Mouse (Mus musculus) stomach, embryonic 16.5 days (tissue): ENCODE results near the gene Ylpm1. TPM values are rescaled to one million over a fixed set of nuclear protein-coding genes. Genes with fewer than 3 reads are reported as not detected.

Experiments used
- ATAC-seq: fragments of 200-750 bp; cut with Nextera tagmentation; 2 replicates; pipeline ENCODE4 v1.8.0; 2017; ENCODE audit warnings: moderate number of reproducible peaks, moderate TSS enrichment; ENCODE audit not compliant: insufficient read depth, low FRiP score
- H3K27ac ChIP-seq: fragments of 300-500 bp; sonication (generic); 2 replicates; pipeline ENCODE4 v1.5.1; 2014; ENCODE audit warnings: low read length
- H3K27me3 ChIP-seq: fragments of 300-500 bp; sonication (generic); 2 replicates; pipeline ENCODE4 v1.6.1; 2014; ENCODE audit warnings: low read length, control low read depth, mixed read lengths; ENCODE audit not compliant: control insufficient read depth, insufficient read depth
- H3K36me3 ChIP-seq: fragments of 300-500 bp; sonication (generic); 2 replicates; pipeline ENCODE4 v1.6.1; 2014; ENCODE audit warnings: low read length; ENCODE audit not compliant: control insufficient read depth, insufficient read depth
- H3K4me1 ChIP-seq: fragments of 300-500 bp; sonication (generic); 2 replicates; pipeline ENCODE4 v1.6.1; 2014; ENCODE audit warnings: low read length, control low read depth, mixed read lengths; ENCODE audit not compliant: control insufficient read depth, insufficient read depth
- H3K4me2 ChIP-seq: fragments of 300-500 bp; sonication (generic); 2 replicates; pipeline ENCODE4 v1.6.1; 2014; ENCODE audit warnings: low read depth, low read length, mixed read lengths
- H3K4me3 ChIP-seq: fragments of 300-500 bp; sonication (generic); replicated peaks from 2 replicates; pipeline ENCODE4 v1.5.1; 2014; ENCODE audit warnings: mild to moderate bottlenecking, low read length
- H3K9ac ChIP-seq: fragments of 300-500 bp; sonication (generic); 2 replicates; pipeline ENCODE4 v1.6.1; 2014; ENCODE audit warnings: low read length
- H3K9me3 ChIP-seq: fragments of 300-500 bp; sonication (generic); replicated peaks from 2 replicates; pipeline ENCODE4 v1.6.1; 2016; ENCODE audit warnings: low read length, control low read depth; ENCODE audit not compliant: control insufficient read depth
- WGBS: fragments of 180-500 bp; shearing (Covaris S2); extraction: QIAGEN DNeasy Blood & Tissue Kit; methylation state at CpG from one replicate; pipeline ENCODE4 v1.1.7; 2014; 5-methylcytosine and 5-hydroxymethylcytosine counted together
- polyA plus RNA-seq: library from polyadenylated mRNA; unstranded; fragments of >200 nt; fragmentation: Nextera tagmentation; extraction: Ambion mirVana; gene quantifications from 2 replicates; pipeline ENCODE4 v1.2.1, GENCODE M21; 2015

The Ylpm1 gene
- polyA plus RNA-seq, 1 experiment from 2014 or later = 22.3 TPM

DNA sequence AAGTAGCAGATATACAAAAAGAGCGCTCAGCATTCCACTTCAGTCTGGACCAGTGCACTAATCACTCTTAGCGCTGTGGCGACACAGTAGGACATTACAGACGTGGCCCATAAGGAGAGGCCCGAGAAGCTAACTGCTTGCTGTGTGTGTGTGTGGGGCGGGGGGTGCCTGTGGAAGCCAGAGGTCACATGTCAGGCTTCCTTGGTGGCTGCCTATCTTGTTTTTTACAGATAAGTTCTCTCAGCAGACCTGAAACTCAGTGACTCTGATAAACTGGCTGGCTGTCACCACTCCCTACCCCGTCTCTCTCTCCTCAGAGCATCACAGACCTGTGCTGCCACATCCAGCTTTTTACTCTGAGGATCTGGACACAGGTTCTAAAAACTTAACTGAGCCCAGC lies 33.5 kb upstream of the Ylpm1 start:
- Histone ChIP-seq H3K4me3 (no peak overlapping the region), H3K36me3 (no peaks in the 10 kb centered on the region), H3K4me2 (no peak overlapping the region), H3K9me3 (no peaks in the 10 kb centered on the region), H3K27me3 (no peaks in the 10 kb centered on the region), H3K27ac (no peak overlapping the region), H3K9ac (no peak overlapping the region), H3K4me1 (no peaks in the 10 kb centered on the region)
- peak; percentile 60; the same call in 1 of the 2 replicates for ATAC-seq
- whole genome bisulfite sequencing = 64% methylated on average over 7 of the region's 7 CpGs

DNA sequence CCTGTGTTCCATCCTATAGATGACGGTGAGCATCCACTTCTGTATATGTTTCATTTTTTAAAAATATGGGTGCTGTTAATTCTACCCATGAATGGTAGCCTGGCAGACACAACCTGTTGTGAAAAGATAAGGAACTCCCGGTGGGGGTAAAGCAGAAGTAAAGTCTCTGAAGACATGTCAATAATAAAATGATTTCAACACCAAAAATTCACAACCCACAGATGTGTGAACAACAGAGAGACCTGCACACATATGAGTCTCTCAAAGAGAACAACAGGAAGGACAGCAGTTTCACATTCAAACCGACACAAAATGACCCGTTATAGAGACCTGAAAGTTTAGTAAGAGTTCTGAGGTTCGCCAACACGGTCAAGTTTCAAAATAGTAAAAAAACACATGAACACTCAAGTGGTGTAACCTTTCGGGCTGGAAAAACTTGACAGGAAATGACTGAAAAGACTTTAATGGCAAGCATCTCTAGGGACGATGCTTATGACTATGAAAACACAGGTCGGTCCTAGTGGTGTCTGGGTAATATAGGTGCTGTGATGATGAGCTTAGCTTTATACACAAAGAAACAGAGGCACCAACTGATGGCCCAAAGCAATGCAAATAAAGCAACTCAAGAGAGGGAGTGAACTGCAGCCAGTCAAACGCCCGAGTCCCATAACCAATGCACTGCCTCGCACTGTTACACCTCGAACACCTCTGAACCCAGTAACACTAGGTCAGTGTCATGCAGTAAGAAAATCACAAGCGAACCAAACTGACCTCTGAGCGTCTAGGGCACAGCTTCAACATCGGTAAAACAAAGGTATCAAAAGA lies 27.1 kb upstream of the Ylpm1 start:
- H3K4me1 ChIP-seq = peaks cover 10% of the 10 kb centered on the region
- peak overlapping the region; percentile 87 for H3K9ac ChIP-seq
- no peaks in the 10 kb centered on the region for H3K36me3 ChIP-seq
- 76% methylated on average over 16 of the region's 16 CpGs for WGBS
- H3K4me2 ChIP-seq = peak overlapping the region; percentile 87
- H3K27ac ChIP-seq = no peak overlapping the region
- H3K27me3 ChIP-seq = no peaks in the 10 kb centered on the region
- no peaks in the 10 kb centered on the region for H3K9me3 ChIP-seq
- H3K4me3 ChIP-seq = peak overlapping the region; percentile 80
- no peak for ATAC-seq

DNA sequence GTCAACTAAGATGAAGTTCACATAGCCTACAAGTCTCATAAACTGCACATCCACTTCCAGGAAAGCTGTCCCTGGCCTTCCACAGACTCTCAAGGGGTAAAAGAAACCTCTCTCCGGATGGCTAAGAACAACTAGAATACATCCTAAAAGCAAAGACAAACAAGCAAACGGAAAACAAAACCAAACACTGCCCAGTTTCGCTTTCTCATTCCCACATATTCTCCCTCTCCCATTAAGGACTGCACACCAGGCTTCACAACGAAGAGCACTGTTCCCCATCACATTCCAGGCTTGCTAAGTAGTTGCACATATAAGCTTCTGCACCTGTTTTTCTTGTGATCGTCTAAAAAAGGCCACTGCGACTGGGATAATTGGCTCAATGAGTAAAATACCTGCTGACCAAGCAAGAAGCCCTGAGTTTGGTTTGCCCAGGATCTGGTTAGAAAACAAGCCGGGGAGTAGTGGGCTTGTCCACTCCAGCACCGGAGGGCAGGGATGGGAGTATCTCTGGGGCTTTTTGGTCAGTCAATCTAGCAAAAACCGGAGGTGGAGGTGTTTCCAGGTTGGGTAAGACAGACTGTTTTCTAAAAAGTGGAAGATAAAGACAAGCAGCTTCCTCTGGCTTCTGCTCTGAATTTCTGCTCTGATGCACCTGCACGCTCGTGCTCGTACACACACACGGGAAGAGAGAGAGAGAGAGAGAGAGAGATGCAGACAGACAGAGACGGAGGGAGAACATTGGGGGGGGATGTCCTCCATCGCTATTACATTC lies 26.3 kb upstream of the Ylpm1 start:
- Histone ChIP-seq H3K9ac (peak overlapping the region; percentile 87), H3K27ac (no peak overlapping the region), H3K4me2 (peak overlapping the region; percentile 87), H3K36me3 (no peaks in the 10 kb centered on the region), H3K9me3 (no peaks in the 10 kb centered on the region), H3K27me3 (no peaks in the 10 kb centered on the region), H3K4me3 (peak overlapping the region; percentile 80), H3K4me1 (peaks cover 10% of the 10 kb centered on the region)
- WGBS = 23% methylated on average over 15 of the region's 15 CpGs
- ATAC-seq = no peak

DNA sequence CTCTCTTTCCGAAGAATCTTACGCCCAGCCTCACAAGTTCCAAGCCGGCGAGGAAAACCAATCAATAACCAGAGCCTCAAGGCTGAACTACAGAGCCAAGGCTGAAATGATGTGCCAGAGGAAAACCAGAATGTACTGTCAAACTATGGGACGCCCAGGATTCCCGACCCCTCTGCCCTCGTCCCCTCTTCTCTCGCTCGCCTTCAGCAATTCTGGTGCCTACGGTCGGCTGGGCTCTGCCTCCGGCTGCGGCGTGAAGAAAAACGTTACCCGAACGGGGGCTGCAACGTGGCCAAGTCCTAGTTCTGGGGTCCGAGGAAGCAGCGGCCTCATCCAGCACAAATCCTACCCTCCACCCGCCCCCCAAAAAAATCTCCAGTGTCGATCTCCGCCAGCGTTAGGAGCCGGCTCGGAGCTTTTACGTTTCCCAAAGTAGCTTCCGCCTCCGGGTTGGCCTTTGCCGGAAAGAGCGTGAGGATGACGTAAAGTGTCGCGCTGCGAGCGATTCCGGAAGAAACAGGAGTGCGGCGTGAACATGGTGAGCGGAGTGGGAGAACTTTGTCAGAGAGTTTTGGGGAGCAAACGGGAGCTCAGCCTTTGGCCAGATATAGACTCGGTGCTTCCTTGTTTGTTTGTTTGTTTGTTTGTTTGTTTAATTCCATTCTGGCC lies 25.6 kb upstream of the Ylpm1 start, which contains the start of the genes Fcf1 and Arel1:
Gene Fcf1 (plus strand): TSS at position 470 of the 669 bp plus-strand sequence.
Gene Arel1 (minus strand): TSS at position 473 of the 669 bp plus-strand sequence.
- Histone ChIP-seq H3K4me1 (peaks cover 10% of the 10 kb centered on the region), H3K9ac (peak within 1 kb of the TSS; percentile 87), H3K27ac (no peak within 1 kb of the TSS), H3K4me3 (peak within 1 kb of the TSS; percentile 80), H3K36me3 (no peaks in the 10 kb centered on the region), H3K4me2 (peak within 1 kb of the TSS; percentile 87), H3K27me3 (no peaks in the 10 kb centered on the region), H3K9me3 (no peaks in the 10 kb centered on the region)
- under 1% methylated on average over 42 of the region's 42 CpGs for WGBS
- peak; percentile 87; the same call in 1 of the 2 replicates for ATAC-seq

DNA sequence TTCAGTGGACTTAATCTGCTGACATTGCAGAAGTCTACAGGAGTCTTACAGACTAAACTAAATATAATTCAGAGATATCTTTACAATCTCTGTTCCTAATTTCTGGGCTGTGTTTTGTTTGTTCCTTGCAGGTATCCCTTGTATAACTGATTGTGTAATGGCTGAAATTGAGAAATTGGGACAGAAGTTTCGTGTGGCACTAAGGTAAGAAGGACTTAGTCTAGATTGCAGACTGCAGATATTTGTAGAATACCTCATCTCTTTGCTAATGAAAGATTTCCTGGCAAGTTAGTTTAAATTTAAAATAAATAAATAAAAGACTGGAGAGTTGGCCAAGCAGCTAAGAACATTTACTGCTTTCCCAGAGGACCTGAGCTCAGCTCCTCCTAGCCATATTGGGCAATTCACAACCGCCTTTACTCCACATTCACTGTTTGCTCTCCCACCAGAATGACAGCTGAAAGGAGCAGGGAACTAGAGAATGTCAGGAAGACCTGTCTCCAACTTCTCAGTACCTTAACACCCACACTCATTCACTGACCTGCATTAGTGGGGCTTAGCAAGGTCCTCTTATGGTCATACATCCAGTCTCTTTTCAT lies 16.8 kb upstream of the Ylpm1 start:
- Histone ChIP-seq H3K27ac (no peak overlapping the region), H3K9ac (no peak overlapping the region), H3K9me3 (no peaks in the 10 kb centered on the region), H3K4me3 (no peak overlapping the region), H3K27me3 (no peaks in the 10 kb centered on the region), H3K36me3 (peaks cover 8% of the 10 kb centered on the region; the same call in 1 of the 2 replicates), H3K4me2 (no peak overlapping the region), H3K4me1 (no peaks in the 10 kb centered on the region)
- WGBS = 91% methylated on average over 2 of the region's 2 CpGs
- no peak for ATAC-seq

DNA sequence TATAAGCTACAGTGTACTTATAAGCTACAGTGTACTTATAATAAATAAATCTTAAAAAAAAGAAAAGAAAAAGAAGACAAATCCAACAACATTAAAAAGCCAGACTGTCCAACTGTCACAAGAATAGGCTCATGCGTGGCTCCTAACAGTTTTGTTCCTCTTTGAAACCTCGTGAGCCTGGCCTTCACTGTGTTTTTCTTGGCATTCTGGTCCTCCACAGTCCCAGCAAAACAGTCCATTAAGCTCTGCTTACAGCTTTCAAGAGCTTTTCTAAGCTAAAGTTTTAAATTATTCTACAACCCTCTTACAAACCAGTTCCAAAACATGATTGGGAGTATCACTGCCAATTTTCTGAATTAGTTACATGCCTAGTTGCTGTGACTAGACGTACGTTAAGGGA lies 6.7 kb upstream of the Ylpm1 start:
- Histone ChIP-seq H3K9ac (no peak overlapping the region), H3K36me3 (no peaks in the 10 kb centered on the region), H3K27me3 (no peaks in the 10 kb centered on the region), H3K27ac (no peak overlapping the region), H3K9me3 (no peaks in the 10 kb centered on the region), H3K4me3 (no peak overlapping the region), H3K4me1 (no peaks in the 10 kb centered on the region), H3K4me2 (no peak overlapping the region)
- ATAC-seq = no peak
- 65% methylated on average over 4 of the region's 4 CpGs for WGBS

DNA sequence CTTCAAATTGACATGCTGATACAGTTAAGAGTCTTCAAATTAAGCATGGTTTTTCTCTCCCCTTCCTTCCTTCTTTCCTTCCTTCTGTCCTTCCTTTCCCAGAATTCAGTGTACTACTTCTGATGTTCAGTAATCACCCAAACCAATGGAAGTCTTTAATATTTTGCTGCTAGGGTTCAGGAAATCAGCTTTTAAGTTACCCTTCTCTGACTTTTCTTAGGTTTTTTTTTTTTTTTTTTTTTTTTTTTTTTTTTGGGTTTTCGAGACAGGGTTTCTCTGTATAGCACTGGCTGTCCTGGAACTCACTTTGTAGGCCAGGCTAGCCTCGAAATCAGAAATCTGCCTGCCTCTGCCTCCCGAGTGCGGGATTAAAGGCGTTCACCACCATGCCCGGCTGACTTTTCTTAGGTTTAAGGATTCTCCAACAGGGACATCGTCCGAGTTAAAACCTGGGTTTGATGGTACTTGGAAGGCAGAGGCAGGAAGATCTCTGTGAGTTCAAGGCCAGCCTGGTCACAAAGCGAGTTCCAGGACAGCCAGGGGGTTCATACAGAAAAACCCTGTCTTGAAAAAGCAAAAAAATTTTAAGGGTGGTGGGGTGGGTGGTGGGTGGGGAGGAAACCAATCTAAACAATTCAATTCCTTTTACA lies 884 bp upstream of the Ylpm1 start:
- no peaks in the 10 kb centered on the region for H3K27me3 ChIP-seq
- H3K9me3 ChIP-seq = no peaks in the 10 kb centered on the region
- no peak for ATAC-seq
- WGBS = 93% methylated on average over 8 of the region's 9 CpGs
- 0 out of 2 replicates have a peak overlapping the region, but pooled peaks have one; percentile 14 for H3K9ac ChIP-seq
- no peak overlapping the region for H3K27ac ChIP-seq
- no peaks in the 10 kb centered on the region; the same call in 1 of the 2 replicates for H3K36me3 ChIP-seq
- H3K4me1 ChIP-seq = peaks cover 20% of the 10 kb centered on the region
- peak overlapping the region; percentile 45 for H3K4me2 ChIP-seq
- H3K4me3 ChIP-seq = peak overlapping the region; percentile 96
